Mouse (Mus musculus) gastrocnemius, postnatal 10 days (tissue): ENCODE measurements at regions not wholly inside any gene's neighbourhood (a gene's known extent, or its start where the extent isn't known, plus 50 kb on each side); places are given as distances from the start of the nearest gene placed in this dataset.

Experiments
- DNase-seq: peaks from one replicate; pipeline ENCODE4 v3.0.0; 2021; ENCODE audit warnings: mixed read lengths

- no peak for DNase-seq
These were observed 66.0 kb upstream of the Fat4 start for GRCm38 (mm10) chr3:38820787-38821186.

DNA sequence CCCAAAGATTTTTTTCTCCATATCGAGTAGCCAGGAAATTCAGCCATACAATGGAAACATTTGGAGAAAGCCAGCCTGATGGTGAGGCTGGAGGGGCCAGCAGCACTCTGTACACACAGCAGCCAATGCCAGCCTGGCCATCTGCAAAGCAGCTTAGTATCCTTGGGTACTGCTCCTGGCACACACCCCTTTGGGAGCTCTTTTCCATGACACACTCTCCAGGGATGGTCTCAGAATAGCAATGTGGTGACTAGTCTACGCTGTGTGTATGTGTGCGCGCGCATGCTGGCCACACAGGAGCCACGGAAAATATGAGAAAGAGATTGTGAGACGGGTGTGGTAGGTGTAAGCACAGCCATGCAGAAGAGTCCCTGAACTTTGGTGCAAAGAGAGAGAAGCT, 66.4 kb upstream of the Fat4 start:
- DNase-seq, result peak; percentile 30

DNA sequence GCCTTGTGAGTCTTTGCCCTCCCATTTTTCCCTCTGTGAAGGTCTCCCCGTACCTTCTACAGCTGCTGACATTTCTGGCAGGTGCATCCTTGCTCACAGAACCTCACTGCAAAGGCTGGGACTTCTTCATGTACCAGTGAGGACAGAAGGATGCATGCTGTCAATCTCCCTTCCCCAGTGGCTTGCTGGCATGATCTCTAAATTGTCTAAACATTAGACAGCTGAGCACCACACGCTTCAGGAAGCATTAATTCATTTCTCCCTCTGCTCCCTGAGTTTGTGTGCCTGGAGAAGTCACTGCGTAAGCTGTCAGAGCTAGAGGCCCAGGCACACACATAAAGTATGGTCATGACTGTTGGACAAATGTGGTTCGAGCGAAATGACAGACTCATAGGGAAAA, 69.1 kb upstream of the Fat4 start:
- DNase-seq, result no peak

DNA sequence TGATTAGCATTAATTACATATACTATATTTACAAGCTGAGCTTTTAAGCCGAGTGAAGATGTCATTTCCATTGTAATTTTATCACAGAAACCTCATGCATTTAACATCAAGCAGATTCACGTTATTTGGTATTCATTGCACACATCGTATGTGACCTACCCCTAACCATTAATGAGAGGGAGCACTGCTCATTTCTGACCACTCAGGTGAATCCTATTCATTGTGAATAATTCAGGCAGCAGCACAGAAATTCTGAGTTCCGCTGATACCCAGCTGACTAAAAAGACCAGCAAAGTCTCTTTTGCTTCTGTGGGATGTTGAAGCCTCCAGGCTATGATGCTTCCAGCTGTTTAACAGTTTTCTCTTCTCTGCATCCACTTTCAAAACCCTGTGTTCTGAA, 74.3 kb upstream of the Fat4 start:
- DNase-seq, result no peak

- DNase-seq, result no peak
These were observed 75.1 kb upstream of the Fat4 start for GRCm38 (mm10) chr3:38811635-38812034.

- no peak for DNase-seq
These were observed 80.2 kb upstream of the Fat4 start for GRCm38 (mm10) chr3:38806469-38807055.

GRCm38 (mm10) chr3:38806036-38806435, 80.7 kb upstream of the Fat4 start:
- DNase-seq, result no peak

GRCm38 (mm10) chr3:38795646-38796301, 91.0 kb upstream of the Fat4 start:
- DNase-seq, result no peak

DNA sequence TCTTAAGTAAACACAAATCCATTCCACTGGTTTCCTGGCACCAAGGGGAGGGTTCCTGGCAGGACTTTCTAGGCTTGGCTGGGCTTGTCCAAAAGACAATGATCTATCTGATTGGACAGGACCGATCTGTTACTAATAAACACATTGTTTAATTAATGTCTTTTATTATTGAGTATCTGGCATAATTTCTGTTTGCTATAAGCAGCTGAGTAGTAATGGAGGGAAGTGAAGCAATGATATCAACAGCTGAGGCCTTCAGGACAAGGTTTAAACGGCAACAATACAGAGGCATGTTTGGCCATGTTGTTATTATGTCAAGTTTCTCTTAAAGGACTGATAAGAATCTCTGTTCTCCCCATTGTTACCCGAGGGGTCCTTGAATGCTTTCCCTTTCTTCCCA, 93.5 kb upstream of the Fat4 start:
- no peak for DNase-seq

- no peak for DNase-seq
These were observed 98.0 kb upstream of the Fat4 start for GRCm38 (mm10) chr3:38788751-38789150.

- no peak for DNase-seq
These were observed 103.0 kb upstream of the Fat4 start for GRCm38 (mm10) chr3:38783711-38784110.

DNA sequence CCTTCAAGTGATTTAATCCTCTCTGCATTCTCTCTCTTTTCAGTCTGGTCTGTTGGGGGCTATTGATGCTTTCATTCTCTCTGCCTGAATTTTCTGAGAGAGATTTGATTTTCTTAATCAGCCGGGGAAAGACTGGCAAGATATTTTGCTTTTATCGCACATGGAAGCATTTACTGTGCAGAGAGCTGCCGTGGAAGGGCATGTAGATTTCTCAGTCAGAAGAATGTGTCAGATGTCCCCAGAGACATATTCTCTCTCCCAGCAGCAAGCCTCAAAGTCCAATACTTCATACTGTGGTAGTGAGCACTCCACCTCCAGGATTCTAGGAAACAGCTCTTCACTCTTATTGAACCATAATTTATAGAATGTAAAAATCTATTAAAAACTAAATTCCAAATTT, 103.7 kb upstream of the Fat4 start:
- DNase-seq, result no peak

DNA sequence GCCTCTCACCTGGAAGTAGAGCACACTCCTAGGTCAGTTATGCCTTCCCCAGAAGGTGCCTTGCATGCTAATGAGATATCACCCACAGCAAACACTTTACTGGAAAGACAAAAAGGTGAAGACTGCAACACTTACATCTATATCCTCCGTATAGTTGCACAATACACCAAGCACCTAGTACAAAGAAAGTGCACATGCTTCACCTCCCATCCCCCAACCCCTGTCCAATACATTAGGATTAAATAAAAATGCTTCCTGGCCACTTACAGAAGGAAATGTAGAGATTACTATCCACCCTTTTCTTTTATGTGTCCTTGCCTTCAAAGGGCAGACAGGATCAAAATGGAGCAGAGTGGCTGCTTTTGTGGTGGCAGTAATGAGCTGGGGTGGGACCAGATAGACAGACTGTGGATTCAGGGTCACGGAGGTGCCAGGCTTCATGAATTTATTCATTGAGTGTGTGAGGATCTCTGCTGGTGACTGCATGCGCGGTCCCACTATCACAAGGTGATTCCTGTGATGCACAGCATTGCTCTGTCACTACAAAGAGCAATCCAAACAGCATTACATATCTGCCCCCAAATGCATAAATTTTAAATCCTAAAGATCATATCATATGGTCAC, 109.9 kb upstream of the Fat4 start:
- DNase-seq, result no peak

DNA sequence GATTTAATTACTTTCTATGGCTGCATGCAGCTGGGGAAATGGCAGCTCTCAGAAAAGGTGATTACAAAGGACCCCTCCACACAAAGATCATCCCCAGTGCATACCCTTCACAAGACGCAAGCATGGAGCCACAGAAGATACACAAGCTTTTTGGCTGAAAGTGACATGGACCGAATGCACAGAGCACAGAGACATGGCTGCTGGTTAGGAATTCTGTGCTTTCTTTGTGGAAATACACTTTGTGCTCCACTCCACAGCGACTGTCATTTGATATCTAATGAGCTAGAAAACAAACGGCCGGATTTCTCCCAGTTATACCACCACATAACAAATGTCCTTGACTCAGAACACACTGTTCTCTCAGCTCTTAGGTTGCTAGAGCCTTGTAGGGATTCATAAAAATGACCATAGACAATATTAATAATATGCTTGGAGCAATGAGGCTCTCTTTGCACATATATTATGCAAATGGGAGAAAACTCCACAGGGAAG, 132.1 kb upstream of the Fat4 start:
- no peak for DNase-seq

DNA sequence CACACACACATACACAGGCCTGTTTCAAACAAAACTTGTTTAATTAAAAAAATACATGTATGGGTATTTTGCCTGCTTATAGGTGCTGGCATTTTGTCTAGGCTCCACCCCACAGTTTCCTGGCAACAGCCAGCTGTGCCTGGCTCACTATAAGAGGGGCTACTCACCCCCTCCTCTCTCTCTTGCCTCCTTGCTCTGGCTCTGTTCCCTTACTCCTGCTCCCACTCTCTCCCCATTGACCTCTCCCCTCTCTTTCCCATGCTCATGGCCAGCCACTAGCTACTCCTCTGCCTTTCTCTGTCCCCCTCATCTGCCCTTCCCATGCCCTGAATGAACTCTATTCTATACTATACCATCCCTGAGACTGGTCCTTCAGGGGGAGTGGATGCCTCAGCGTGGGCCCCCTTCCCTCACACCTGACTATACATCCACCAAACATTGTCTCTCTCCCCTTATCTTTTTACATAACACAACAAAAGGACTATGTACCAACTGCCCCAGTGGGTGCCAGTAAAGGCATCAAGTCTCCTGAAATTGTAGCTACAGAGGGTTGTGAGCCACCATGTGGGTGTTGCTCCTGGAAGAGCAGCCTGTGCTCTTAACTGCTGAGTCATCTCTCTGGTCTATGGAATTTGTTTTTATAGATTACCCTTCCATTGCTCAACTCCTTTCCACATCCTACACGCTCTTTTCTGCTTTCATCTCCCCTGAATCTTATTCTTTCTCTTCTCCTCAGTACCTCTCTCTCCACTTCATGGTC, 133.1 kb upstream of the Fat4 start:
- DNase-seq, result no peak

DNA sequence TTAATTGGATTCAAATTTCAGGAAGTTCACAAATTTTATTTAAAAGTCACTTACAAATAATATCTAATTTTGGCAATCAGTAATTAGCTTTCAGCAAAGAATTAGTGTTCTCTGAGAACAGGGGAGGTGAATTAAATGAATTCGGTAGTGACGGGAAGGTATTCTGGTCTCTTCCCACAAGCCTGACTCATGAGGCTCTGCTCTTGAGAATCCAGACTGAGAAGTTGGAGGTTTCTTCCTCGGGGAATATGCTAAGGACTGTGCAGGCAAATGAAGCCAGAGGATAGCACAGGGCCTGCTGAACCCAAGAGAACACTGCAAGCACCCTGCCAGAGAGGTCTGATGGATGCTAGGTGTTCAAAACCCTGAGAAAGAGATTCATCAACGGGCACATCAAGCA, 144.6 kb upstream of the Fat4 start:
- no peak for DNase-seq

GRCm38 (mm10) chr3:38722606-38723005, 164.1 kb upstream of the Fat4 start:
- DNase-seq, result no peak

DNA sequence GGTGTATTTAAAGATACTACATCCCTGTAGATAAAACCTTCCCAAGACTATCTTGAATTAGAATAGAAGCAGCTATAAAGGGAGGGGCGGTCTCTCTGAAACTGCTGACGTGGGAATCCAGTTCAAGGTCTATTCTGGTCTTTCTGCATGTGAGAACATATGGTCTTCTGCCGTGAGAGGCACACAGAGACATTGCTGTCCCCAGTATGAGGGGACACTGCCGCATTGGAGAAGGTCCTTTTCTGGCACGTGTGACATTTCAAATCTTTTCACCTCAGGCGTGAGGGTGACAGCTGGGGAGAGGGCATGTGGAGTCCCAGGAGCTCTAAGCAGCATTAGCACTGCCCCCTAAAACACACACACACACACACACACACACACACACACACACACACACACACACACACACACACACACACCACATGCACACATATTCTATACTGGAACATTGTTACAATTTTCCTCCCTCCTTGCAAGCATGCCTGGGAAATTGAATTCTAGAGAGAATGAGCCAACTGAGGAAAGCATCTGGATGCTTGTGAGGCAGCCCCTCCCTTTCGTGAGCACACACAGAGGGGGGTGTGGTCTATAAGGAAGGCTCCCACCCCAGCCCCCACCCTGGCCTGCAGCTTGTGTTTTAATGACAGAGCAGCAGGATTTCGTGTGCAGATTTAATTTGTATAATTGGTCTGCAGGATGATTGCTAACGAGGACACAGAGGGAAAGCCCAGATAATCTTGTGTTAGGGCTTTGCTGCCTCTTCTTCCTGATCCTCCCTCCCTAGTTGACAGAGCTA, 174.5 kb upstream of the Fat4 start:
- no peak for DNase-seq

DNA sequence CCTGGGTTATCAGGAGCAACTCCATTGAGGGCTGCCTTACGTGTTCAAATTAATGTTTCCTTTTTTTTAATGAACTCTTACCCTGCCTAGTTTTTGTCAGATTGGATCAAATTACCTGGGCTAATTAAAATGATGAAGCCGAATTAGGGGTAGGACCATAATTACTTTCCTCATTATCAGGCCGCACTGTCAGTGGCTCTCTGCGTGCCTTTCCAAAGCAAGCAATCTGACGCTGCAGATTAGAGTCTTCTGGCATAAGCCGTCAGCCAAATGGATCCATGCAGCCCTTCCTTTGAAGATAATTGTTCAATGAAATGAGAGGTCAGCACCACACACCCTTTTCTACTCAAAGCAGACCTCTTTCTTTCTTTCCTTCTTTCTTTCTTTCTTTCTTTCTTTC, 175.5 kb upstream of the Fat4 start:
- DNase-seq, result no peak

GRCm38 (mm10) chr3:38707891-38708290, 178.8 kb upstream of the Fat4 start:
- no peak for DNase-seq

GRCm38 (mm10) chr3:38699206-38699605, 187.5 kb upstream of the Fat4 start:
- DNase-seq, result no peak

DNA sequence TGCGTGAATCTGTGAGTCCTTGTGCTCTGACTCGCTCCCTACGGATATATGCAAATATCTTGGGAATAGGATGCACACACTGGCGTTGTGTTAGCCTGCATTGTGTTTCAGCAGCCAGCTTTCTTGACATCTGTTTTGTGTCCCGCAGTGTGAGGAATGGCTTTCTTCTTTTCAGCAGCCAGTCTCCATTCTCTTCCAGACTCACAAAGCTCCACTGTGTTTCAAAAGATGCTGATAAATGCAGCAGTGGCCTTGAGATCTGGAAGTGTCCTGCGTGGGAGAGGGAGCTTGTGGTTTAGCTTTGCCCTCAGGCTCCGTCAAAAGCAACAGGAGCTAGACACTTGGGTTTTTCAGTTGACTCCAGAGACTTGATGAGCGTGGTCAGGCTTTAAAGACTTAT, 188.9 kb upstream of the Fat4 start:
- DNase-seq, result no peak
